Comparison of ENCODE assay signal across 15 mouse cellular contexts in genomic region chr16:38688531-38689264, GRCm38 (mm10). TPM values are rescaled to one million over a fixed set of nuclear protein-coding genes. Genes with fewer than 3 reads are reported as not detected.
DNase-seq lines count a peak whose midpoint lies in the region; ATAC-seq and TF ChIP-seq lines count a peak whose summit lies in the region.
"Had no signal": no experiment of that assay in that cellular context is flagged by ENCODE, and none has a peak within 500 bp of the region (broad histone marks: within the 10 kb centered on the region; RNA-seq: fewer than 3 reads in every experiment).

No protein-coding gene starts in this region.

- TF ChIP-seq POLR2A in limb, embryonic 14.5 days (IDR thresholded peaks at IDR 0.05; ENCODE audit: borderline replicate concordance, extremely low read depth, insufficient read depth, insufficient read length) = no peak

- no peaks in the 10 kb centered on the region for H3K9me3 ChIP-seq in limb, embryonic 14.5 days (ENCODE audit: control insufficient read depth, low read length)
- H3K9me3 ChIP-seq: lung, embryonic 15.5 days had no signal

- no peak overlapping the region; the same call in 1 of the 2 replicates for H3K4me2 ChIP-seq in limb, embryonic 14.5 days (replicated peaks; ENCODE audit: low read depth, low read length, severe bottlenecking)
- H3K4me2 ChIP-seq: lung, embryonic 15.5 days had no signal

- H3K36me3 ChIP-seq in limb, embryonic 14.5 days (ENCODE audit: control insufficient read depth, insufficient read depth, low read length) = no peaks in the 10 kb centered on the region
- H3K36me3 ChIP-seq: lung, embryonic 15.5 days had no signal

- H3K4me3 ChIP-seq in limb, embryonic 14.5 days (replicated peaks; ENCODE audit: low read length) = no peak overlapping the region
- H3K4me3 ChIP-seq: erythroblast, embryonic 14.5 days; lung, embryonic 15.5 days had no signal

- H3K9ac ChIP-seq in limb, embryonic 14.5 days (ENCODE audit: low read depth, low read length, severe bottlenecking) = no peak overlapping the region
- H3K9ac ChIP-seq: lung, embryonic 15.5 days had no signal

- DNase-seq in kidney, postnatal 25 days = peak; percentile 24 to 59
- DNase-seq in kidney, adult 11 months = no peak
- DNase-seq in adrenal gland, postnatal 14 days = peak; percentile 81
- DNase-seq in gastrocnemius, adult 8-10 months (ENCODE audit: low spot score in 2 of 2) = peak; percentile 52 to 65
- no peak for DNase-seq in limb, embryonic 14.5 days (ENCODE audit: low spot score)
- no peak for DNase-seq in right cerebral cortex, postnatal 10 days (ENCODE audit: low spot score in 2 of 2)
- DNase-seq in cerebellum, adult 9-11 months = no peak
- no peak for DNase-seq in ovary, adult 18-20 months (ENCODE audit: low spot score)
- DNase-seq: cerebellum, adult 2 months; right cerebral cortex, adult 18-20 months; thymus, adult 2 months had no signal

- peak overlapping the region; percentile 73 for H3K27ac ChIP-seq in limb, embryonic 14.5 days (replicated peaks; ENCODE audit: low read depth, low read length)
- H3K27ac ChIP-seq: lung, embryonic 15.5 days had no signal

- 59% methylated on average over 12 of the region's 12 CpGs for WGBS in limb, embryonic 14.5 days

- ATAC-seq in limb, embryonic 14.5 days (ENCODE audit: low FRiP score, low read depth) = no peak
- ATAC-seq: activated CD4-positive, CD25-positive, alpha-beta regulatory T cell, adult 4 months; inflammation-experienced regulatory T-cells, adult 6 months had no signal

- no peaks in the 10 kb centered on the region for H3K27me3 ChIP-seq in limb, embryonic 14.5 days (ENCODE audit: control insufficient read depth, insufficient read depth, low read length)
- H3K27me3 ChIP-seq: lung, embryonic 15.5 days had no signal

- peaks cover 29% of the 10 kb centered on the region for H3K4me1 ChIP-seq in limb, embryonic 14.5 days (ENCODE audit: control insufficient read depth, insufficient read depth, low read length)

RNA-seq across cellular contexts. Expression of gene Arhgap31, which starts 24.4 kb away (rescaled TPM):
- total RNA-seq in adrenal gland, postnatal 14 days (2021) = 34.8 and 37.5 TPM in 2 replicates
- total RNA-seq in gastrocnemius, adult 8-10 months (2022) = 10 to 100 TPM in 2 of 4 experiments, 1 to 10 TPM in 2; 9.3 to 14.3 (median 11.0) TPM
- 15.0 and 15.3 TPM in 2 replicates for polyA plus RNA-seq in limb, embryonic 14.5 days (2012; rRNA removed)
- 18.1 and 20.3 TPM in 2 replicates for polyA plus RNA-seq in limb, embryonic 14.5 days (2014; fragmentation: Nextera tagmentation; extraction: Ambion mirVana)

RNA-seq across cellular contexts. Expression of gene B4galt4, which starts 53.4 kb away (rescaled TPM):
- total RNA-seq in adrenal gland, postnatal 14 days (2021) = 12.9 and 15.2 TPM in 2 replicates
- total RNA-seq in gastrocnemius, adult 8-10 months (2022) = 1 to 10 TPM; 2.3 to 3.5 (median 2.9) TPM
- 17.7 and 18.7 TPM in 2 replicates for polyA plus RNA-seq in limb, embryonic 14.5 days (2012; rRNA removed)
- polyA plus RNA-seq in limb, embryonic 14.5 days (2014; fragmentation: Nextera tagmentation; extraction: Ambion mirVana) = 30.9 and 34.3 TPM in 2 replicates
- polyA plus RNA-seq: erythroblast, embryonic 14.5 days had no signal

Comparison
In these comparisons a context has a peak if more than half of its experiments do, and no peak if none do; other contexts are left out.
1. DNase-seq: peak in kidney, postnatal 25 days (2 of 2), adrenal gland, postnatal 14 days (single experiment) and gastrocnemius, adult 8-10 months (2 of 2); none in kidney, adult 11 months (single experiment), limb, embryonic 14.5 days (single experiment), right cerebral cortex, postnatal 10 days (0 of 2), cerebellum, adult 9-11 months (single experiment) and ovary, adult 18-20 months (single experiment).